Mouse (Mus musculus) skeletal muscle tissue, adult 2 months (tissue): ENCODE data around the gene Tjp3.
A peak's percentile ranks its signal among the peaks of the same experiment; 100 is the strongest.

Source experiments
- DNase-seq: peaks from one replicate; pipeline ENCODE4 v3.0.0-alpha.2; 2012; ENCODE audit warnings: low read depth, low spot score

Gene Tjp3

DNA sequence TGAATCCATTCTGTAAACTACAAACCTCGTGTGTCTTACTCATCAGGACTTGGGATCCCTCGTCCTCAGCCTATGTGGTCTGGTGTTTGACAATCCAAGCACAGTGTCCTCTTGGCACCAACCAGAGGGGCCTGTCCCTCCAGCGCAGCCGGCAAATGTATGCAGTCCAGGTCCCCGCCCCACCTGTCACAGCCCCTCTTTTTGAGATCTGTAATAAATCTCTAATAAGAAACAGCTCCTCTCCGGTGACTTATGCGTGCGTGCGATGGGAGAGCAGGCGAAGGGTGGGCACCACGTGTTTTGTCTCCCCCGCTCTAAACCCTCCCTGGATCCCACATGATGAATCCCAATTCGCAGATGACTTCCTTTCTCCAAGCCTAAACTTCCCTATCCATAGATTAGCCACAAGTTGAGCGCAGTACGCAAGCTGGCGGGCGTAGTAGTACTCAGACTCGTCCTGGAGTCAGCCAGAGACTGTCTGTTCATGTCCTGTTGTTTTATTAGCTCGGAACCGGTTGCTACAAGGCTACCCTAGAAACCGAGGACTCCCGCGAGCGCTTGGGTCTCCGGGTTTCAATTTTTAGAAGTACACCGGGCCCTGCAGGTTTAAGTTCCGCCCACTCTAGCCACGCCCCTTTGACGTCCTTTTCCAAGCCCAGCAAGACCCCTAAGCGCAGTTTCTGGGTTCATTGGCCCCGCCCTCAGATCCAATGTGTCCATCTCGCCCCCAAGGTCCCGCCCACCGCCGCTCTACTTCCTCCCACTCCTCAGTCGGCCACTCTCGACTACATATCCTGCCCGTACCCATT, 28.6 kb upstream of the Tjp3 start:
- DNase-seq = no peak

DNA sequence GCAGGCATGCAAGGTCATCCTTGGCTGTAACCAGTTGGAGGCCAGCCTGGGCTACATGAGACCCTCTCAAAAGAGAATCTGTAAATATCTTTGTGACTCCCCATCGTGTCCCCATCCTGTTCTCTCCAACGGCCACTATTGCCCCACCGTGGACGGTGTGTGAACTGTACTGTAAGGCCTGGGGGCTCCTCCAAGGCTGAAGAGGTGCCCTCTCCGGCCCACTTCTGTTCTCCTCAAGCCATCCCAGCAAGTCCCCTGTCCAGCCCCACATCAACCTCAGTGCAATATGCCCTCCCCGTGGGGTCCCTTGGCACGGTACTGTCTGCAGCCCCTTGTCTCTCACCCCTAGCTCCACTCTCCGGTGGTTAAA, 27.9 kb upstream of the Tjp3 start:
- no peak for DNase-seq

DNA sequence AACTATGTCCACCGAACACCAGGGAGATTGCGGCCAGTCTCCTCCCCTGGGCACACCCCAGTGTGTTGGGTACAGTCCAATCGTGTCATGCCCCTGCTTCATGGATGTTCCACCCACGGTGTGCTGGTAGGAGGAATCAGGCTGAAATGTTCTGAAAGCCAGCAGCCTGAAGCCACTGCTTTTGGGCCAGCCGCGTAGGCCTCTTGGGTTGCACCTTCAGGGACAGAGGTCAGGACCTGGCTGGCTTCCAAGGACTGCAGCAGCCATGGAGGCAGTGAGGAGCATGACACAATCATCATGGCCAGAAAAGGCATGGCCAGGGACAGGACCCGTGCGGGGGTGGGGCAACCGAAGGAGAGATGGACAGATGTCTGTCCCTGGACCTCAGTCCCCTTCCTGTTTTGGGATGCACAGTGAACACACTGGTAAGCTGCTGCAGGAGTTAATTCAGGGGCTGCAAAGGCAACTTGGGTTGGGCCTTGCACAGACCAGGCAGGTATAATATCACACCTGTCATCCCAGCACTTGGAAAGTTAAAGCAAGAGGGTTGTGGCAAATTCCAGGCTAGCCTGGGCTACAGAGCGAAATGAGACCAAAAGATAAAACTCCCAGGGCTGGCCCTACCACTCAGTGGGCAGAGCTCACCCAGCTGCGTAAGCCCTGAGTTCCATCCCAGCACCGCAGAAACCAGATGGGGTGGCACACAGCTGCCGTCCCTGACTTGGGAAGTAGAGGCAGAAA, 27.4 kb upstream of the Tjp3 start:
- peak; percentile 66 for DNase-seq

DNA sequence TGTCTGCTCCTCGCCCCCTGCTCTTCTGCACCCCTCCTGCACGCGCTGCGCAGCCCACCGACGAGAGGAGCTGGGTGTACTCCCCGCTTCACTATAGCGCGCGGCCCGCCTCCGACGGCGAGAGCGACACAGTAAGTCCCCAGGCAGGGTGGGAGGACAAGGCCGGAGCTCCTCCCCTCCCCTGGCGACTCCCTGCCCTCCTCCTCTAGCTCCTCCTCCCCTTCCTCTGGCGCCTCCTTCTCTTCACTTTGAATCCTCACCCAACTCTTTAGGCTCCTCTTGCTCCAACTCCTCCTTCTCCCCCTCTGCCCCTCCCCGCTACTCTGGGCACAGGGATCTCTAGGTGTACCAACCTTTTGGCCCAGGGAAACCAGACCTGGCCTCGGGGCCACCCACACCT, 25.9 kb upstream of the Tjp3 start:
- no peak for DNase-seq

DNA sequence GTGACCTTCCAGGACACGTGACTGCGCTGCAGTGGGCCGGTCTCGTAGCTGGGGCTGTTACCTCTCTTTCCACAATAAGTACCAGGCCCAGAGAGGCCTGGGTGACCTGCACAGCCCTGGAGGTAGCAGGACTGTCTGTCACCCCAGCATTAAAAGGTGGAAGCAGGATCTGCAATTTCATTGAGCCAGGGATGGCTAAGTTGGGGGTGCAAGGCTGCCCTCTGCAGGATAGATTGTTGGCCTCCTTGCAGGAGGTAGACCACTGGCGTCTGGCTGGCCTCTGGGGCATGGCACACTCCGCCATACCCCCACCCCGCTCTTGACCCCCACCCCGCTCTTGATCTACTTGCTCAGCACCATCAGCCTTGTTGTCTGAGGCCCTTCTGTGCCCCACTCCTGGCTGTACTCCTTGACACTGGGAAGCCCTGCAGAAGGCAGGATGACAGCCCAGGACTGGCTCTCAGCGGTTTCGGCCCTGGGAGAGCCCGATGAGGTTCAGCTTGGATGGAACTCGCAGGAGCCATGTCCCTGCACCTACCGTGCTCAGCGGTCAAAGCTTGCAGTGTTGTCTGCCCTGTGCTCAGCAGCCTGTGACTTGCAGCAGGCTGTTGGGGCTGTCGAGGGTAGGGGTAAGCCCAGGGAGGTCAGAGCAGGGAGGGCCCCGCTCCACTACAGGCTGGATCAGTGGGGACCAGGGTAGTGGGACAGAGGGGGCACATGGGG, 25.1 kb upstream of the Tjp3 start:
- DNase-seq = no peak

DNA sequence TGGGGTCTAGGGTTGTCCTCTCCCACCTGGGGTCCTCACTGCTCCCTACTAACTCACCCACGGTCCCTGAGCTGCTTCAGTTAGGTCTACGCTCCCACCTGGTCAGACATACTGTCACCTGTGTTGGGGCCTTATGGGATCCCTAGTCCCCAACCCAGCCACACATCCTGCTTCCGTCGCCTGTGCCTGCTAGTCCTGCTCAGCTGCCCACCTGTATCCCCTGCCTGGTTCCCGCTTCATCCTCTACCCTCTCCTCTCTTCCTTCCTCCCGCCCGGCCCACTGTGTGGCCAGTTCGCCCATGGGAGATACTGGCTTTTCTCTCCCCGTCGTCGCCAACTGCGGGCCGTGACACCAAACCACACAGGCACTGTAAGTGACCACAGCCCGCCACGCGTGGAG, 24.2 kb upstream of the Tjp3 start:
- DNase-seq = no peak

DNA sequence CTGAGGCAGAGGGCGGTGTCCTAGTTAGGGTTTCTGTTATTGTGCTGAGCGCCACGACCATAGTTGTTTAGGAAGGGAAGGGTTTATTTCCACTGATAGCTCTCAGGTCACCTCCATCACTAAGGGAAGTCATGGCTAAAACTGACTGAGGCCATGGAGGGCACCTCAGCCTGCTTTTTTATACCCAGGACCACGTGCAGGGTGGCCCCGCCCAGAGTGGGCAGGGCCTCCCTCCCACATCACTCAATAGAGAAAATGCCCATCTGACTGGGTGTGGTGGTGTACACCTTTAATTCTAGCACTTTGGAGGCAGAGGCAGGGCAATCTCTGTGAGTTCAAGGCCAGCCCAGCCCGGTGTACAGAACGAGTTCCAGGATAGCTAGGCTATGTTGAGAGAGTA, 22.8 kb upstream of the Tjp3 start:
- DNase-seq = no peak

DNA sequence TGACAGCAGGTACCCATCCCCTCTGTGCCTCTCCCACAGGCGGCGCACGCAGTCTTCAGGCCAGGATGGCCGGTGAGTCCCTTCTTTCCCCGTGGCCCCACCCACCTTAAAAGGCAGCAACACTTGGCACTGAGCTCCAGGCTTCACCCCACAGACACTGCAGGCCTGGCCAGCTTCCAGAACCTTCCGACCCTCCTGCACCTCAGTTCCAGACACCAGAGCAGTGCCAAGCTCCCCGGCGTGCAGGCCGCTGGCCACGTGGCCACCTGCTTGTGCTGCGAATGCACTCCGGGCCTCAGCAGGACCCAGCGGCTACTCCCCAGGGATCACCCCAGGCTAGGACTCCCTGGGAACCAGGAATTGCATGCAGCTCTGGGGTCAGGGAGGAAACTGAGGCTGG, 22.2 kb upstream of the Tjp3 start:
- DNase-seq = no peak

DNA sequence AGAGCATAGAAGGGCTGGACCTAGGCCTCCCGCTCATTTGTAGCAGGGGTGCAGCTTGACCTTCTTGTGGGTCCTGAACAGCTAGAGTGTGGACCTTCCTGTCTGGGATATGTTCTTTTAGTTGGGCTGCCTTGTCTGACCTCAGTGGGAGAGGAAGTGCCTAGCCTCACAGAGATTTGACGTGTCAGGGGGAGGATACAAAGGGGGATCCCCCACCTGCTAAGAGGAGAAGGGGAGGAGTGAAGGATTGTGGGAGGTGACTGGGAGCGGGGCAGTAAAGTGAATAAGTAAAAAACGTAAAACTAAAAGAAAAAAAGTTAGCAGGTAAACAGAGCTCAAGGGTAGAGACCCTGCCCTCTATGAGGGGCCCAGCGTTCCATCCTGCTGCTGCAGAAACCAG, 18.2 kb upstream of the Tjp3 start:
- DNase-seq = no peak

DNA sequence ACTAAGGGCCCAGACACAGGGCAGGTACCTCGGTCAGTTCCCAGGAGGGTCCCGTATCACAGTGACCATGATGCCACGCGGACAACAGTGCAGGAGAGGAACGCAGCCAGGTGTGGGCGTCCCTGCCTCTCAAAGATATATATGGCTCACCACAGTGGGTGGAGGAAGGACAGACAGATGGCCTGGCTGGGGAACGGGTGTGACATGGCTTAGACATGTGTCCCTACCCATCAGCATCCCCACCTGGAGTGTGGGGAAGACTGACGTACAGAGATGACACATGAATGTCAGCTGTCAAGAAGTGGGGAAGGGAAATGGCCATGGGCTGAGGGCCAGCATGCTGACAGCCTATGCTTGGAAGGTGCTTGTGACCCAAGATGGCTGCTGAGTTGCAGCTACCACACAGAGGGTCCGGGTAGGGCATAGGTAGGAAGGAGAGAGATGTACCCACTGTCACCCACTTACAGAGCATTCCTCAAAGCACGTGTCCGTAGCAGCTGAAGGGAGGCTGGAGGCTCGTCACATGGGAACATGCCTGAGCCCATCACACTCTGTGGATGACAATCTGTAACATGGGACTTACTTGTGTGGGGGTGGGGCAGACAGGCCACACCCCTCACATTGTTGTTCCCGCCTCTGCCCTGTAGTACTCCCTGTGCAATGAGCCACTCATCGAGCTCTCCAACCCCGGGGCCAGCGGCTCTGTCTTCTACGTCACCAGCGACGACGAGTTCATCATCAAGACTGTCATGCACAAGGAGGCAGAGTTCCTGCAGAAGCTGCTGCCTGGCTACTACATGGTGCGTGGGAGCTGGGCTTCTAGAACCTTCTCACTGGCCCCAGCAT, 15.7 kb upstream of the Tjp3 start:
- no peak for DNase-seq

DNA sequence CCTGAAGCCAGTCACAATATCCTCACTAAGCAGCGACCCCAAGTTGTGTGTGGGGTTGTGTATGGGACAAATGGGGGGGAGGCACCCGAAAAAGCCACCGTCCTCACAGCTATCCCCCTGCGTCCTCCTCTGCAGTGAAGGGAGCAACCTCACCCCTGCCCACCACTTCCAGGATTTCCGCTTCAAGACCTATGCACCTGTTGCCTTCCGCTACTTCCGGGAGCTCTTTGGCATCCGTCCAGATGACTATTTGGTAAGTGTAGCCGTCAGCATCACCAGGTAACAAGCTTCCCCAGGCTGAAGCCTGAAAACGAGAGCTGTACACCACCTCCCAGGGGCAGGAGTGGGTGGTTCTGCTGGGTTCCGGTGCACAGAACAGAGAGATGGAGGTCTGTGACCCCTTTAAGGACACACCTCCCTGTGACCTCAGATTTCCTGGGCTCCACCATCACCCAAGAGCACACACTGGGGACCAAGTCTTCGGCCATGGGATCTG, 14.8 kb upstream of the Tjp3 start:
- no peak for DNase-seq

DNA sequence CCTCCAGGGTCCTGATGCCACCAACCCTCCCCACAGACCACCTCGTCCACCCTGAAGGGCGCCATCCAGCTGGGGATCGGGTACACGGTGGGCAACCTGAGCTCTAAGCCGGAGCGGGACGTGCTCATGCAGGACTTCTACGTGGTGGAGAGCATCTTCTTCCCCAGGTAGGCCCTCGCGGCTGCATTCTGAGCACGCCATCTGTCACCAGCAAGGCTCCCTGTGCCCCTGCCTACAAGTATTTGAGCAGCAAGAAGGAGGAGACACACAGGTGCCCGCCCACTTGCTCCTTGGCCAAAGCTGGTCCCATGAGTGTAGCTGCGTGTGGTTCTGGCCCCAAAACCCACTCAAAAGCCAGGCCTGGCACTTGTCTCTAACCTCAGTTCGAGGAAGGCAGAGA, 14.3 kb upstream of the Tjp3 start:
- DNase-seq = no peak

DNA sequence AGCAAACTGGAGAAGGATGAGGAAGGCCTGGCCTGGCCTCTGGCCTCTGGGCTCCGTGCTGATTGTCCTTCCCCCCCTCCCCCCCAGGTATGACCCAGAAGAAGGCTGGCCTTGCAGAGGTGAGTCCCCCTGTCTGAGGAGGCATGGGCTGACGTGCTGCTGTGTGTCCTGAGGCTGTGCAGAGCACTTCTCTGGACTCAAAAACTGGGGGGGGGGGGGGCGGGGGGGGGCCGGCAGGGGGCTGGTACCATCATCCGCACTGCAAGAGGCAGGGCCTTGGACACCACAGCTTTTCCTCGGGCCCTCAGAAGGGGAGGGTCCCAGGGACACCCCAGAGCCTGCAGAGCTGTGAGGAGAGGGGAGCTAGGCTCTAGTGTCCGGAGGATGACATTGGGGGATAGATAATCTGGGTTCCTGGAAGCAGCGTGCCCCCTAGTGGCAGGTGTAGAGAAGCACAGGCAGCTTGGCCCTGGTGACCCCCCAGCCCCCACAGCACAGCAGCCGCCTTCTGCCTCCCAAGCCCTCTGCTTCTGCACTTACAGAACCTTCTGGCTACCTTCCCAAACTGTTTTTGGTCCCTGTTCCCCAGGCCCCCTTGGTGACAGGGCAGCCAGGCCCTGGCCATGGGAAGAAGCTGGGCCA, 13.3 kb upstream of the Tjp3 start:
- peak; percentile 52 for DNase-seq

DNA sequence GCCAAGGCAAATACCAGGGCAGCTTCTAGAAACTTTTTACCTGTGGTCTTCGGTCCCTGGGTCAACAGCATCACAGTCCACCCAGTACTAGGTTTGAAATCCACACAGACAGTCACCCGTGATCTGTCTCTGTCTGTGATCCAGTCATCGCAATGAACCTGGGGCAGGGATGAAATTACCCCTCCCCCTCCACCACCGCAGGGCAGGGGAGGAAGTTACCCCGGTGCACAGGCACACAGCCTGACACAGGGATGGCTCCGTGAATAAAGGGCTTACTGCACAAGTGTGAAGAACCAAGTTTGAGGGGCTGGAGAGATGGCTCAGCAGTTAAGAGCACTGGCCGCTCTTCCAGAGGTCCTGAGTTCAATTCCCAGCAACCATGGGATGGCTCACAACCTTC, 12.4 kb upstream of the Tjp3 start:
- DNase-seq = no peak

DNA sequence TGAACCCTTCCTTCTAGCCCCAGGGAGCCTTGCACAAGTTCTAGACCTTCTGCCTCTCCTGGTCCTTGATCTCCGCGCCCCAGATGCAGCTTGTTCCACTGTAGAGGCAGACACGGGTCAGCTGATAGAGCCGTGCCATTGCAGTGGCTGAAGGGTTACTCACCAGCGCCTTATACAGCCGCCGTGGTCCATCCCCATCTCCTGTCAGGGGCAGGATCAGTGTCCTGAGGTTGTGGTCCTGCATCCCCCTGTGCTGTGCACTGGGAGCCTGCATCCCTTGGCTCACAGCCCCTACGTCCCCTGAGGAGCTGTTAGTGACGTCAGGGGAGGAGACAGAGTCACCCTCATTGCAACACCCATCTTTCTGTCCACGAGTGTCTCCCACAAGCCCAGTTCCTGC, 11.9 kb upstream of the Tjp3 start:
- DNase-seq = no peak

DNA sequence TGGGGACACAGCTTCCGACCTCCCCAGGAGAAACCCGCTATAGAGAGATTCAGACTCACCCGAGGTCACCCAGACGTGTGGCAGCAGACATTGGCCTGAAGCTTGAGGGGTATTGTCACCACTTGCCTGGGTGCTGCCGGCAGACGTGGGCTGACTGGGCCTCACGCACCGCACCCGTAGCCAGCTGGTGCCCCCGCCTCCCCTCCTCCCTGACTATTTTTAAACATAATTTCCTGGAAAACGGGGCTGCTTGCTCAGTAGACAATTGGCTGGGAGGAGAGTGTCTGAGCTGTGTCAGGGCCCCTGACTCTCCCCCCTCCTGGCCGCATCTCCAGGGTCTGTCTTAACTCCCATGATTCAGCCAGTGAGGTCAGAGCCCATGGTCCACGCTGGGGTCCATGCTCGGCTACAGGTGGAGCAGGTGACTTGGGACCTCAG, 11.4 kb upstream of the Tjp3 start:
- no peak for DNase-seq

DNA sequence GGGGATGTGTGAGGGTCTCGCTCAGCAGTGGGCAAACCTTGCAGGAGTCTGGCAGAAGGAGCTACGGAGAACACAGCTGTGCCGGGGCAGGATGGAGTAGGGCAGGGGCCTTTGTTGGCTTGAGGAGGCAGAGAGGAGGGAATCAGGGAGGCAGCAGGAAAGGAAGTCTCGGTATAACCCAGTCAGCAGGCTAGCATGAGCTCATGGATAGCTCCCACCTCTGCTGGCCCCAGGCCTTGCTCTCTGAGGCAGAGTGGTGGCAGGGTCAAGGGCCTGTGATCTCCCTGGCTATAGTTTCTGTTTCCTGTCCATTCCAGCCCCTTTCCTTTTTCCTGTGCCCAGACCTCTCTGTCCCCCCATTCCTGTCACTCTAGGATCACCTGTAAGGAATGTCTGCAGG, 10.9 kb upstream of the Tjp3 start:
- DNase-seq = no peak

DNA sequence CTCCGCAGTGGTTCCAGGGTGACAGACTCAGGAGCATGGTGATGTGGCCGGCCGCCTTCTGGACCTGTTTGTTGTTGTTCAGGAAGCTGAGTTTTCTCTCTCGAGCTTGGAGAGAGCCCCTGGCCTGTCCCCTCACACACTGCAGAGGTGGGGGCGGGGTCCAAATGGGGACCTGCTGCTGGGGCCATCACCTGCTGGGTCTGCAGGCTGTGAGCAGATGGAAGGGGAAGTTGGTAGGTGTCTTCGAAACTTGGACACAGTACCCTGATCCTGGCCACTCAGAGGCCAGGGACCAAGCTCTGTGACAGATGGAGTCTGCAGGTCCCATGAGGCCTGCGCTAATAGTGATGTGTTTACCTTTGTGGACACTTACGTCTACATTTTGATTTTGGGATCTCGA, 9.9 kb upstream of the Tjp3 start:
- DNase-seq = no peak

DNA sequence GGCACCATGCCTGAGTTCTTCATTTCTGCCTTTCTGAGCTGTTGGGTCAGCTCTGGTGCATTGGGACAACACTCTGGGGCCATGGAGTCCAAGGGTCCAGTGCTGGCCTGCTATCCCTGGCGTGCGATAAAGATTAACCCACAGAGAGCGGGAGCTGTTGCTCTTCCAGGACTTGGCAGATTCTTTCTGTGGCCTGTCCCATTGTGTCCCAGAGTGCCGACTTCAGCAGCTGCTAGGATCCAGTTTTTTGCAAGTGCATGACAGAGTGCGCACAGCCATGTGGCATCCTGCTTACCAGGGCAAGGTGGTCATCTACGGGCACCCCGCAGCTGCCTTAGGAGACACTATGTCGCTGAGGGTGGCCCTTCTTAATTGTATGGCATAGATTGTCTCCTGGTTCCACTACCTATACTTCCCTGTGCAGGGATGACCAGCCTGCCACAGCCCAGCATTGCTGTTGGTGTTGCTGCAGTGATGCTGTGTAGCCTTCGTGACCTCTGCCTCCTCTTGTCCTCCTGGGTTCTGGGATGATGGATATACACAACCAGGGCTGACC, 9.0 kb upstream of the Tjp3 start:
- DNase-seq = no peak

DNA sequence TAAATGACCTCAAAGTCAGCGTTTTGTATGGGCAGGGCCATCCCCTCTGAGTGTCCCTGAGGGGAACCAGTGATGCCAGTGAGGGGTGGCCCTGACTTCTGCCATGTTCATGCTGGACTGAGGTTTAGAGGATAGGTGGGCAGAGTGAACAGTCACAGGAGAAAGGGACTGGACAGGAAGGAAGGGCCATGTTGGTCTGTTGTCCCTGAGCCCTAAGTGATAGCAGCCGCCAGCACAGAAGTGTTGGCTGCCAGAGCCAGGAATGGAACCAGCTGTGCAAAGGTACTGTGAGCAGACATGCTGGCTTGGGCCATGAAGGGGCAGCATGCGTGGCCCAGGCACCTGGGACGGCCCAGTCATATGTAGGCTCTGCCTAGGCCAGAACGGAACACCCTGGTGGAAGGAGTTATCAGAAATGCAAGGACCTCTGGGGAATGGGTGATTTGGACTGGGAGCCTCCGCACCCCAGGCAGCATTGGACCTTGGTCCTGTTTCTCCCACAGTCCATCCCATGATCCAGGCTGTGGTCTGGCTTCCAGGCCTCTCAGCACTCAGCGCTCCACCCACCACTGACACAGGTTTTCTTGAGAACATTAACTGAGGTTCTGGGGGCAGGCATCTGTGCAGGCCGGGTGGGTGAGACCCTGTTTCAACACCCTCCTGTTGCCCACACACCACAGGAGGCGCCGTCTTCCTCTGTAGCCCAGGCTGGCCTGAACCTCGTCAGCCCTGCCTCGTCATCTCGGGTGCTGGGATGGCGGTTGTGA, 8.4 kb upstream of the Tjp3 start:
- DNase-seq = no peak
